Mouse (Mus musculus) erythroblast, embryonic 14.5 days (primary cell): ENCODE results near the gene Rps6ka6.

Experiments used
- GATA1 ChIP-seq: IDR thresholded peaks from 2 replicates; pipeline ENCODE4 v1.6.1; 2012; ENCODE audit warnings: low read length, inconsistent platforms, mixed read lengths
- TAL1 ChIP-seq: IDR thresholded peaks from 3 replicates; pipeline ENCODE4 v1.6.1; 2012; ENCODE audit warnings: low read length, inconsistent platforms, mixed read lengths

GRCm38 (mm10) chrX:111404816-111405215 is 132.9 kb downstream of the Rps6ka6 start:
- TF ChIP-seq TAL1 (no peak), GATA1 (no peak)
